Mouse (Mus musculus) erythroblast, embryonic 14.5 days (primary cell): ENCODE data around the gene Nup160.

Source experiments
- GATA1 ChIP-seq: IDR thresholded peaks from 2 replicates; pipeline ENCODE4 v1.6.1; 2012; ENCODE audit warnings: low read length, inconsistent platforms, mixed read lengths
- TAL1 ChIP-seq: IDR thresholded peaks from 3 replicates; pipeline ENCODE4 v1.6.1; 2012; ENCODE audit warnings: low read length, inconsistent platforms, mixed read lengths

DNA sequence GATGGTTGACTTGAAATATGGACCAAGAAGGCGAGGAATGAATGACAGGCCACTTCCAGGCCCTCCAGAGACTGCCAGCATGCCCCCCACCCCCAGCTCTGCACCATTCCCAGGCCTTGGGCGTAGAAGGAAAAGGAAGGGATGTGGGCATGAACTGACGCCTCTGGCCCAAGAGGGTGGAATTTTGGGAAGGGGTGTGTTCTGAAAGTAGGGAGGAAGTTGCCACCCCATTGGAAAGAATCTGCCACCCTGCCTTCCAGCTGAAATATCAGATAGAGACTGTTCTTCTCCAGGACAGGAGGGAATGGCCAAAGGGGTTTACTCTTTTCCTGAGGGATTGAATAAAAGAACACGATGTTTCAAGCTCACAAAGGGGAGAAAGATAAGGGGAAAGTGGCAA is 18.4 kb upstream of the Nup160 start:
- TF ChIP-seq TAL1 (no peak), GATA1 (no peak)
